Mouse (Mus musculus) left cerebral cortex, adult 8-10 months (tissue): ENCODE measurements around the gene Macrod2. TPM values are rescaled to one million over a fixed set of nuclear protein-coding genes. Genes with fewer than 3 reads are reported as not detected.

Experiments
- DNase-seq, 2 experiments: peaks; one replicate each; pipeline ENCODE4 v3.0.0; 2022; ENCODE audit warnings: low spot score in 2 of 2
- total RNA-seq, 4 experiments: library from RNA; stranded (reverse); gene quantifications; 2 replicates each; pipeline ENCODE4 v1.2.4; 2022

Macrod2 gene
- total RNA-seq, 4 experiments from 2014 or later, result 48.9 to 57.5 (median 51.2) TPM

- DNase-seq, result peak in 1 of 2 experiments; percentile 80
Observed at GRCm38 (mm10) chr2:141587290-141587689, 1192.2 kb downstream of the Macrod2 start.

- DNase-seq, result no peak
Observed at GRCm38 (mm10) chr2:141591326-141591725, 1196.2 kb downstream of the Macrod2 start.

GRCm38 (mm10) chr2:141594811-141595210, 1199.7 kb downstream of the Macrod2 start:
- DNase-seq, result no peak

- no peak for DNase-seq
Observed at GRCm38 (mm10) chr2:141617721-141618120, 1222.6 kb downstream of the Macrod2 start.

GRCm38 (mm10) chr2:141618257-141618656, 1223.1 kb downstream of the Macrod2 start:
- DNase-seq, result peak in 1 of 2 experiments; percentile 13

- DNase-seq, result no peak
Observed at GRCm38 (mm10) chr2:141664051-141664450, 1268.9 kb downstream of the Macrod2 start.

GRCm38 (mm10) chr2:141672814-141673213, 1277.7 kb downstream of the Macrod2 start:
- no peak for DNase-seq

GRCm38 (mm10) chr2:141673405-141673804, 1278.3 kb downstream of the Macrod2 start:
- no peak for DNase-seq

GRCm38 (mm10) chr2:141697541-141697940, 1302.4 kb downstream of the Macrod2 start:
- no peak for DNase-seq

- peak in 1 of 2 experiments; percentile 46 for DNase-seq
Observed at GRCm38 (mm10) chr2:141698320-141698719, 1303.2 kb downstream of the Macrod2 start.

- DNase-seq, result no peak
Observed at GRCm38 (mm10) chr2:141700759-141701452, 1305.8 kb downstream of the Macrod2 start.

GRCm38 (mm10) chr2:141711785-141712184, 1316.7 kb downstream of the Macrod2 start:
- DNase-seq, result no peak

- DNase-seq, result no peak
Observed at GRCm38 (mm10) chr2:141712265-141712664, 1317.2 kb downstream of the Macrod2 start.

GRCm38 (mm10) chr2:141715061-141715460, 1320.0 kb downstream of the Macrod2 start:
- DNase-seq, result no peak

GRCm38 (mm10) chr2:141722531-141722930, 1327.4 kb downstream of the Macrod2 start:
- DNase-seq, result no peak

- DNase-seq, result no peak
Observed at GRCm38 (mm10) chr2:141728998-141729397, 1333.9 kb downstream of the Macrod2 start.

GRCm38 (mm10) chr2:141736685-141737456, 1341.8 kb downstream of the Macrod2 start:
- DNase-seq, result peak in 1 of 2 experiments; percentile 15

GRCm38 (mm10) chr2:141738702-141739101, 1343.6 kb downstream of the Macrod2 start:
- DNase-seq, result no peak

- no peak for DNase-seq
Observed at GRCm38 (mm10) chr2:141740318-141740717, 1345.2 kb downstream of the Macrod2 start.

GRCm38 (mm10) chr2:141800236-141800635, 1405.1 kb downstream of the Macrod2 start:
- no peak for DNase-seq

- DNase-seq, result no peak
Observed at GRCm38 (mm10) chr2:141800909-141801308, 1405.8 kb downstream of the Macrod2 start.

GRCm38 (mm10) chr2:141816266-141816665, 1421.2 kb downstream of the Macrod2 start:
- DNase-seq, result no peak
